Mouse (Mus musculus): Measurements from ENCODE around the gene Rasgef1b.

- TF ChIP-seq POLR2A (IDR thresholded peaks at IDR 0.05; ENCODE audit: low read depth, low read length) (no peak), CTCF (conservative IDR thresholded peaks at IDR 0.05; ENCODE audit: insufficient read depth, insufficient read length, low read depth, low read length) (no peak)
Observed at GRCm38 (mm10) chr5:99684023-99684422, 44.8 kb downstream of the Rasgef1b start.
